Mouse (Mus musculus): ENCODE results near the gene Chp1. TPM values are rescaled to one million over a fixed set of nuclear protein-coding genes. Genes with fewer than 3 reads are reported as not detected.
"Not testable (repeated sequence)": the region's sequence is repeated elsewhere in the genome, so short reads cannot be mapped to it uniquely, and the experiment has no call there.

The Chp1 gene
- total RNA-seq (2022), result 10 to 100 TPM; 72.7 to 85.9 (median 82.5) TPM

GRCm38 (mm10) chr2:119547522-119548370 lies at the start of gene Chp1, which contains the start of gene Exd1:
Chp1 (plus strand) TSS chr2:119547697.
Exd1 (minus strand) TSS chr2:119547627.
- peak; percentile 98 to 99 for DNase-seq (ENCODE audit: low spot score in 2 of 2)

- no peak for DNase-seq (ENCODE audit: low spot score in 2 of 2)
Measured at GRCm38 (mm10) chr2:119498859-119499258, 48.6 kb upstream of the Chp1 start.

GRCm38 (mm10) chr2:119500965-119501652 lies 46.4 kb upstream of the Chp1 start:
- no peak for DNase-seq (ENCODE audit: low spot score in 2 of 2)

GRCm38 (mm10) chr2:119507108-119507507 lies 40.4 kb upstream of the Chp1 start:
- DNase-seq (ENCODE audit: low spot score in 2 of 2), result no peak

- not testable (repeated sequence) for DNase-seq (ENCODE audit: low spot score in 2 of 2)
Measured at GRCm38 (mm10) chr2:119508518-119508917, 39.0 kb upstream of the Chp1 start.

GRCm38 (mm10) chr2:119510856-119511255 lies 36.6 kb upstream of the Chp1 start:
- DNase-seq (ENCODE audit: low spot score in 2 of 2), result no peak

GRCm38 (mm10) chr2:119512292-119512691 lies 35.2 kb upstream of the Chp1 start:
- no peak for DNase-seq (ENCODE audit: low spot score in 2 of 2)

- no peak for DNase-seq (ENCODE audit: low spot score in 2 of 2)
Measured at GRCm38 (mm10) chr2:119514026-119514522, 33.4 kb upstream of the Chp1 start.

GRCm38 (mm10) chr2:119516811-119517210 lies 30.7 kb upstream of the Chp1 start:
- DNase-seq (ENCODE audit: low spot score in 2 of 2), result no peak

- DNase-seq (ENCODE audit: low spot score in 2 of 2), result no peak
Measured at GRCm38 (mm10) chr2:119520550-119520949, 26.9 kb upstream of the Chp1 start.

GRCm38 (mm10) chr2:119523836-119524235 lies 23.7 kb upstream of the Chp1 start:
- no peak for DNase-seq (ENCODE audit: low spot score in 2 of 2)

- DNase-seq (ENCODE audit: low spot score in 2 of 2), result no peak
Measured at GRCm38 (mm10) chr2:119525422-119525821, 22.1 kb upstream of the Chp1 start.

GRCm38 (mm10) chr2:119538802-119539201 lies 8.7 kb upstream of the Chp1 start:
- DNase-seq (ENCODE audit: low spot score in 2 of 2), result no peak

- DNase-seq (ENCODE audit: low spot score in 2 of 2), result peak; percentile 4 to 6
Measured at GRCm38 (mm10) chr2:119542106-119542505, 5.4 kb upstream of the Chp1 start.

GRCm38 (mm10) chr2:119543656-119544055 lies 3.8 kb upstream of the Chp1 start:
- DNase-seq (ENCODE audit: low spot score in 2 of 2), result no peak

- DNase-seq (ENCODE audit: low spot score in 2 of 2), result peak; percentile 90
Measured at GRCm38 (mm10) chr2:119546848-119547521, 512 bp upstream of the Chp1 start.

- DNase-seq (ENCODE audit: low spot score in 2 of 2), result no peak
Measured at GRCm38 (mm10) chr2:119548371-119548660, 819 bp downstream of the Chp1 start.

- no peak for DNase-seq (ENCODE audit: low spot score in 2 of 2)
Measured at GRCm38 (mm10) chr2:119548691-119549090, 1.2 kb downstream of the Chp1 start.

- DNase-seq (ENCODE audit: low spot score in 2 of 2), result no peak
Measured at GRCm38 (mm10) chr2:119549678-119550077, 2.2 kb downstream of the Chp1 start.

GRCm38 (mm10) chr2:119558039-119558438 lies 10.5 kb downstream of the Chp1 start:
- no peak for DNase-seq (ENCODE audit: low spot score in 2 of 2)

GRCm38 (mm10) chr2:119558737-119559340 lies 11.3 kb downstream of the Chp1 start:
- DNase-seq (ENCODE audit: low spot score in 2 of 2), result no peak

- no peak for DNase-seq (ENCODE audit: low spot score in 2 of 2)
Measured at GRCm38 (mm10) chr2:119561794-119562193, 14.3 kb downstream of the Chp1 start.

Data from gastrocnemius, adult 8-10 months (tissue).